In genomic region chr17:88255744-88256598, GRCm38 (mm10) we compare ENCODE assay signal across 8 mouse cellular contexts.
DNase-seq lines count a peak whose midpoint lies in the region; ATAC-seq and TF ChIP-seq lines count a peak whose summit lies in the region.

No protein-coding gene starts in this region.

- no peak for TF ChIP-seq EP300 in liver, embryonic 14.5 days (IDR thresholded peaks at IDR 0.05; ENCODE audit: low read depth)

- peak; percentile 45 to 66 for DNase-seq in CD8-positive naive resting alpha-beta T cell, adult 2 months (ENCODE audit: low read depth in 2 of 2, low spot score in 2 of 2)
- DNase-seq in brain, embryonic 18.5 days (ENCODE audit: low read depth, low spot score), result peak; percentile 69
- peak; percentile 89 for DNase-seq in forebrain, embryonic 11.5 days (ENCODE audit: low spot score)
- DNase-seq in kidney, postnatal 14 days, result peak; percentile 86
- peak; percentile 33 to 41 (median 39) for DNase-seq in liver, embryonic 14.5 days (ENCODE audit: low read depth in 3 of 3, low spot score in 3 of 3)
- DNase-seq in neural tube, embryonic 10.5 days (ENCODE audit: extremely low spot score, low spot score), result peak; percentile 86

- peak overlapping the region; percentile 90 for H3K9ac ChIP-seq in forebrain, embryonic 11.5 days (ENCODE audit: low read length)
- H3K9ac ChIP-seq in heart, embryonic 16.5 days (ENCODE audit: low read length), result peak overlapping the region; percentile 98
- H3K9ac ChIP-seq in liver, embryonic 14.5 days (replicated peaks), result peak overlapping the region; percentile 59
- H3K9ac ChIP-seq in stomach, embryonic 15.5 days, result peak overlapping the region; percentile 85

- peaks cover 3% of the 10 kb centered on the region; the same call in 1 of the 2 replicates for H3K4me1 ChIP-seq in forebrain, embryonic 11.5 days (replicated peaks; ENCODE audit: control insufficient read depth, insufficient read depth, low read length)
- peaks cover 12% of the 10 kb centered on the region for H3K4me1 ChIP-seq in heart, embryonic 16.5 days (ENCODE audit: control insufficient read depth, insufficient read depth, low read length)
- peaks cover 0 to 3% of the 10 kb centered on the region in 2 experiments; a peak in 1 of 4 replicates for H3K4me1 ChIP-seq in liver, embryonic 14.5 days (replicated peaks; ENCODE audit: control insufficient read depth in 2 of 2, insufficient read depth in 2 of 2, low read length in 1 of 2)
- peaks cover 15% of the 10 kb centered on the region; the same call in 1 of the 2 replicates for H3K4me1 ChIP-seq in stomach, embryonic 15.5 days

- H3K9me3 ChIP-seq in forebrain, embryonic 11.5 days (ENCODE audit: control insufficient read depth, low read length), result no peaks in the 10 kb centered on the region
- H3K9me3 ChIP-seq in heart, embryonic 16.5 days (replicated peaks; ENCODE audit: control insufficient read depth, low read length), result no peaks in the 10 kb centered on the region
- no peaks in the 10 kb centered on the region for H3K9me3 ChIP-seq in liver, embryonic 14.5 days (ENCODE audit: control insufficient read depth, low read length)
- H3K9me3 ChIP-seq in stomach, embryonic 15.5 days, result no peaks in the 10 kb centered on the region

- peak; percentile 80 for TF ChIP-seq CTCF in liver, embryonic 14.5 days (IDR thresholded peaks at IDR 0.05; ENCODE audit: low read depth)

- ATAC-seq in forebrain, embryonic 11.5 days (replicated peaks; ENCODE audit: low FRiP score), result peak; percentile 77
- ATAC-seq in heart, embryonic 16.5 days (replicated peaks; ENCODE audit: extremely low read depth, insufficient read depth, low FRiP score), result peak; percentile 56
- peak; percentile 38 for ATAC-seq in liver, embryonic 14.5 days (ENCODE audit: insufficient read depth)
- peak; percentile 63 for ATAC-seq in stomach, embryonic 15.5 days (ENCODE audit: insufficient read depth, low FRiP score, low read depth)

- H3K27me3 ChIP-seq in forebrain, embryonic 11.5 days (ENCODE audit: control insufficient read depth, insufficient read depth, low read length), result no peaks in the 10 kb centered on the region
- no peaks in the 10 kb centered on the region for H3K27me3 ChIP-seq in heart, embryonic 16.5 days (ENCODE audit: control insufficient read depth, insufficient read depth, low read length)
- no peaks in the 10 kb centered on the region for H3K27me3 ChIP-seq in liver, embryonic 14.5 days (ENCODE audit: control insufficient read depth, insufficient read depth, low read length)
- H3K27me3 ChIP-seq in stomach, embryonic 15.5 days (replicated peaks), result no peaks in the 10 kb centered on the region

- H3K4me3 ChIP-seq in forebrain, embryonic 11.5 days (ENCODE audit: low read depth, low read length), result peak overlapping the region; percentile 54
- peak overlapping the region; percentile 85 for H3K4me3 ChIP-seq in heart, embryonic 16.5 days (ENCODE audit: low read length)
- H3K4me3 ChIP-seq in liver, embryonic 14.5 days (ENCODE audit: insufficient read depth in 1 of 2, low read depth in 2 of 2, low read length in 2 of 2), result peak overlapping the region; percentile 58 to 70
- H3K4me3 ChIP-seq in stomach, embryonic 15.5 days (replicated peaks), result peak overlapping the region; percentile 65

- under 1% methylated on average over 40 of the region's 40 CpGs for WGBS in forebrain, embryonic 11.5 days
- WGBS in heart, embryonic 16.5 days, result under 1% methylated on average over 40 of the region's 40 CpGs
- under 1% methylated on average over 40 of the region's 40 CpGs for WGBS in liver, embryonic 14.5 days (ENCODE audit: insufficient replicate concordance)
- under 1% methylated on average over 40 of the region's 40 CpGs for WGBS in stomach, embryonic 15.5 days

- no peaks in the 10 kb centered on the region for H3K36me3 ChIP-seq in forebrain, embryonic 11.5 days (ENCODE audit: control insufficient read depth, insufficient read depth, low read length)
- H3K36me3 ChIP-seq in heart, embryonic 16.5 days (ENCODE audit: control insufficient read depth, insufficient read depth), result no peaks in the 10 kb centered on the region
- no peaks in the 10 kb centered on the region for H3K36me3 ChIP-seq in liver, embryonic 14.5 days (replicated peaks; ENCODE audit: control insufficient read depth, insufficient read depth, low read depth)
- H3K36me3 ChIP-seq in stomach, embryonic 15.5 days, result no peaks in the 10 kb centered on the region

- H3K4me2 ChIP-seq in forebrain, embryonic 11.5 days (ENCODE audit: low read depth, low read length, severe bottlenecking), result peak overlapping the region; percentile 99
- H3K4me2 ChIP-seq in heart, embryonic 16.5 days (ENCODE audit: low read depth, low read length), result peak overlapping the region; percentile 99
- peak overlapping the region; percentile 69 for H3K4me2 ChIP-seq in liver, embryonic 14.5 days (ENCODE audit: low read depth)
- peak overlapping the region; percentile 93 for H3K4me2 ChIP-seq in stomach, embryonic 15.5 days

- peak overlapping the region; percentile 55 for H3K27ac ChIP-seq in forebrain, embryonic 11.5 days (ENCODE audit: low read depth, low read length)
- peak overlapping the region; percentile 93 for H3K27ac ChIP-seq in heart, embryonic 16.5 days (ENCODE audit: low read length)
- H3K27ac ChIP-seq in liver, embryonic 14.5 days, result no peak overlapping the region
- H3K27ac ChIP-seq in stomach, embryonic 15.5 days, result peak overlapping the region; percentile 96

Comparison
In these comparisons a context has a peak if more than half of its experiments do, and no peak if none do; other contexts are left out.
1. DNase-seq: peak in every context shown above with its lines; median percentile 89 in forebrain, embryonic 11.5 days; 86 in kidney, postnatal 14 days; 86 in neural tube, embryonic 10.5 days; 69 in brain, embryonic 18.5 days; 56 in CD8-positive naive resting alpha-beta T cell, adult 2 months; 39 in liver, embryonic 14.5 days.